In the genomic region with DNA sequence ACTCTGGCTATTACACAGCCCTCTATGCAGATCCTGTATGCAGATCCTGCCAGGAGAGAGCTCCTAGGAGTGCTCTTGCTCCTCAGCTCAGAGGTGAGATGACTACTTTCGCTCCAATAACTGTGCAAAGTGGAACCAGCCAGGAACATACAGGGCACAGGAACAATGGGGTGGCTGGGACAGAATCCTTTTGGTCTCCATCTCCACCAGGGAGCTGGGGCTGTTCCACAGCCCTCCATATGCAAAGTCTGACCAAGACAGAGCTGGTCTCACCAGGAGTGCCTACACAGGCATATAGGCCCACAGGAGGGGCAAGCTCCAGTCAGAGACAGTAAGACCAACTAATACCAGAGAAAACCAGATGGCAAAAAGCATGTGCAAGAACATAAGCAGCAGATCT, we compare ENCODE assay signal across 26 mouse cellular contexts.
DNase-seq lines count a peak whose midpoint lies in the region; TF ChIP-seq lines count a peak whose summit lies in the region.
"Had no signal": no experiment of that assay in that cellular context is flagged by ENCODE, and none has a peak within 500 bp of the region (broad histone marks: within the 10 kb centered on the region; RNA-seq: fewer than 3 reads in every experiment).

No protein-coding gene starts in this region.

- no peaks in the 10 kb centered on the region for H3K4me1 ChIP-seq in E14TG2a.4 (replicated peaks; ENCODE audit: low read depth, low read length)
- H3K4me1 ChIP-seq: embryonic facial prominence, embryonic 10.5 days; embryonic facial prominence, embryonic 13.5 days; forebrain, embryonic 13.5 days; heart, embryonic 10.5 days; heart, embryonic 13.5 days had no signal

- TF ChIP-seq CTCF in E14TG2a.4 (conservative IDR thresholded peaks at IDR 0.05; ENCODE audit: low read length) = no peak

- no peaks in the 10 kb centered on the region for H3K27me3 ChIP-seq in E14TG2a.4 (ENCODE audit: insufficient read depth, low read length)
- H3K27me3 ChIP-seq: CH12.LX; embryonic facial prominence, embryonic 13.5 days; forebrain, embryonic 13.5 days; heart, embryonic 13.5 days had no signal

- no peaks in the 10 kb centered on the region for H3K9me3 ChIP-seq in E14TG2a.4 (ENCODE audit: low read length)
- H3K9me3 ChIP-seq: embryonic facial prominence, embryonic 10.5 days; embryonic facial prominence, embryonic 13.5 days; forebrain, embryonic 13.5 days; heart, embryonic 10.5 days; heart, embryonic 13.5 days had no signal

- DNase-seq in ES-CJ7 (ENCODE audit: low read depth, low spot score) (peak; percentile 56), WW6 (ENCODE audit: low read depth, low spot score) (peak; percentile 20)
- DNase-seq in testis, postnatal 14 days (ENCODE audit: low spot score) = no peak
- DNase-seq in spleen, postnatal 14 days (ENCODE audit: low spot score in 2 of 2) = no peak
- DNase-seq in cerebellum, adult 18-20 months = no peak
- DNase-seq: adrenal gland, adult 2 months; adrenal gland, postnatal 14 days; B cell, adult 2 months; cerebellum, adult 11 months; cerebellum, adult 8-10 months; cerebellum, postnatal 10 days; cerebellum, postnatal 36 days; embryo, embryonic 11 days; gastrocnemius, postnatal 14 days; heart, adult 18-20 months; heart, postnatal 14 days; heart, postnatal 4 days; kidney, adult 18-20 months had no signal

- H3K4me3 ChIP-seq in E14TG2a.4 (replicated peaks; ENCODE audit: low read length) = peak overlapping the region; percentile 61
- H3K4me3 ChIP-seq: embryonic facial prominence, embryonic 10.5 days; embryonic facial prominence, embryonic 13.5 days; erythroblast, embryonic 14.5 days; forebrain, embryonic 13.5 days; heart, embryonic 10.5 days; heart, embryonic 13.5 days had no signal

- H3K36me3 ChIP-seq in E14TG2a.4 (ENCODE audit: insufficient read depth, low read length) = no peaks in the 10 kb centered on the region
- H3K36me3 ChIP-seq: embryonic facial prominence, embryonic 10.5 days; embryonic facial prominence, embryonic 13.5 days; heart, embryonic 10.5 days; heart, embryonic 13.5 days had no signal

Comparison
In these comparisons a context has a peak if more than half of its experiments do, and no peak if none do; other contexts are left out.
1. DNase-seq: peak in ES-CJ7 (single experiment) and WW6 (single experiment); none in testis, postnatal 14 days (single experiment), spleen, postnatal 14 days (0 of 2) and cerebellum, adult 18-20 months (0 of 2).